Mouse (Mus musculus): ENCODE data around the gene Adgra1. TPM values are rescaled to one million over a fixed set of nuclear protein-coding genes. Genes with fewer than 3 reads are reported as not detected.

The Adgra1 gene
- polyA plus RNA-seq, 1 experiment from 2014 or later = 1.1 TPM

GRCm38 (mm10) chr7:139898606-139899005 is 64.6 kb downstream of the Adgra1 start:
- DNase-seq (ENCODE audit: extremely low spot score, low spot score) = no peak
- no peak overlapping the region for H3K27ac ChIP-seq
- peaks cover 83% of the 10 kb centered on the region for H3K27me3 ChIP-seq (ENCODE audit: poor library complexity, severe bottlenecking)
- 87% methylated on average over 2 of the region's 2 CpGs for WGBS
- H3K4me3 ChIP-seq = no peak overlapping the region
- H3K36me3 ChIP-seq (replicated peaks) = no peaks in the 10 kb centered on the region
- H3K9me3 ChIP-seq = no peaks in the 10 kb centered on the region
- peaks cover 12% of the 10 kb centered on the region for H3K4me1 ChIP-seq

- DNase-seq (ENCODE audit: extremely low spot score, low spot score) = no peak
- peaks cover 81% of the 10 kb centered on the region for H3K27me3 ChIP-seq (ENCODE audit: poor library complexity, severe bottlenecking)
- 89% methylated on average over 7 of the region's 7 CpGs for WGBS
These were observed 65.5 kb downstream of the Adgra1 start for GRCm38 (mm10) chr7:139899505-139899904.

GRCm38 (mm10) chr7:139900456-139900855 is 66.5 kb downstream of the Adgra1 start:
- Histone ChIP-seq H3K9me3 (no peaks in the 10 kb centered on the region), H3K27me3 (ENCODE audit: poor library complexity, severe bottlenecking) (peaks cover 76% of the 10 kb centered on the region), H3K36me3 (replicated peaks) (no peaks in the 10 kb centered on the region), H3K4me3 (no peak overlapping the region), H3K4me1 (peaks cover 3% of the 10 kb centered on the region), H3K27ac (no peak overlapping the region)
- 94% methylated on average over 7 of the region's 7 CpGs for WGBS
- DNase-seq (ENCODE audit: extremely low spot score, low spot score) = no peak

More at GRCm38 (mm10) chr7:139899505-139899904, 65.5 kb downstream of the Adgra1 start:
- Histone ChIP-seq H3K4me3 (no peak overlapping the region), H3K36me3 (replicated peaks) (no peaks in the 10 kb centered on the region), H3K4me1 (peaks cover 8% of the 10 kb centered on the region), H3K27ac (no peak overlapping the region), H3K9me3 (no peaks in the 10 kb centered on the region)

- Histone ChIP-seq H3K4me3 (no peak overlapping the region), H3K27ac (no peak overlapping the region), H3K9me3 (no peaks in the 10 kb centered on the region), H3K36me3 (replicated peaks) (no peaks in the 10 kb centered on the region), H3K27me3 (ENCODE audit: poor library complexity, severe bottlenecking) (peaks cover 76% of the 10 kb centered on the region), H3K4me1 (peaks cover 8% of the 10 kb centered on the region)
- DNase-seq (ENCODE audit: extremely low spot score, low spot score) = no peak
- WGBS = 86% methylated on average over 6 of the region's 6 CpGs
These were observed 66.9 kb downstream of the Adgra1 start for GRCm38 (mm10) chr7:139900896-139901295.

GRCm38 (mm10) chr7:139901981-139902380 is 68.0 kb downstream of the Adgra1 start:
- peaks cover 9% of the 10 kb centered on the region for H3K4me1 ChIP-seq
- H3K36me3 ChIP-seq (replicated peaks) = no peaks in the 10 kb centered on the region
- no peaks in the 10 kb centered on the region for H3K9me3 ChIP-seq
- WGBS = 56% methylated on average over 1 of the region's 1 CpGs
- peaks cover 76% of the 10 kb centered on the region for H3K27me3 ChIP-seq (ENCODE audit: poor library complexity, severe bottlenecking)
- H3K4me3 ChIP-seq = no peak overlapping the region
- DNase-seq (ENCODE audit: extremely low spot score, low spot score) = no peak
- H3K27ac ChIP-seq = no peak overlapping the region

GRCm38 (mm10) chr7:139905261-139905660 is 71.3 kb downstream of the Adgra1 start:
- Histone ChIP-seq H3K27me3 (ENCODE audit: poor library complexity, severe bottlenecking) (peaks cover 72% of the 10 kb centered on the region), H3K4me1 (peaks cover 18% of the 10 kb centered on the region), H3K9me3 (no peaks in the 10 kb centered on the region), H3K27ac (no peak overlapping the region), H3K36me3 (replicated peaks) (no peaks in the 10 kb centered on the region), H3K4me3 (peak overlapping the region; percentile 22; the same call in 1 of the 2 replicates)
- WGBS = 33% methylated on average over 6 of the region's 6 CpGs
- no peak for DNase-seq (ENCODE audit: extremely low spot score, low spot score)

- H3K36me3 ChIP-seq (replicated peaks) = no peaks in the 10 kb centered on the region
- no peaks in the 10 kb centered on the region for H3K9me3 ChIP-seq
- WGBS = 5% methylated on average over 6 of the region's 6 CpGs
- H3K4me1 ChIP-seq = peaks cover 18% of the 10 kb centered on the region
- no peak overlapping the region for H3K27ac ChIP-seq
- peaks cover 73% of the 10 kb centered on the region for H3K27me3 ChIP-seq (ENCODE audit: poor library complexity, severe bottlenecking)
- H3K4me3 ChIP-seq = peak overlapping the region; percentile 22; the same call in 1 of the 2 replicates
- DNase-seq (ENCODE audit: extremely low spot score, low spot score) = peak; percentile 34
These were observed 71.7 kb downstream of the Adgra1 start for GRCm38 (mm10) chr7:139905661-139906060.

- Histone ChIP-seq H3K4me3 (no peak overlapping the region), H3K36me3 (replicated peaks) (no peaks in the 10 kb centered on the region), H3K27me3 (ENCODE audit: poor library complexity, severe bottlenecking) (peaks cover 83% of the 10 kb centered on the region), H3K27ac (no peak overlapping the region), H3K9me3 (no peaks in the 10 kb centered on the region), H3K4me1 (peaks cover 18% of the 10 kb centered on the region)
- 62% methylated on average over 5 of the region's 5 CpGs for WGBS
- DNase-seq (ENCODE audit: extremely low spot score, low spot score) = no peak
These were observed 74.2 kb downstream of the Adgra1 start for GRCm38 (mm10) chr7:139908176-139908575.

- no peak overlapping the region for H3K27ac ChIP-seq
- no peak for DNase-seq (ENCODE audit: extremely low spot score, low spot score)
- peaks cover 85% of the 10 kb centered on the region for H3K27me3 ChIP-seq (ENCODE audit: poor library complexity, severe bottlenecking)
- H3K9me3 ChIP-seq = no peaks in the 10 kb centered on the region
- no peaks in the 10 kb centered on the region for H3K36me3 ChIP-seq (replicated peaks)
- H3K4me3 ChIP-seq = no peak overlapping the region
- 57% methylated on average over 6 of the region's 6 CpGs for WGBS
- peaks cover 26% of the 10 kb centered on the region for H3K4me1 ChIP-seq
These were observed 75.5 kb downstream of the Adgra1 start for GRCm38 (mm10) chr7:139909469-139909868.

- 64% methylated on average over 11 of the region's 11 CpGs for WGBS
- H3K36me3 ChIP-seq (replicated peaks) = no peaks in the 10 kb centered on the region
- H3K27me3 ChIP-seq (ENCODE audit: poor library complexity, severe bottlenecking) = peaks cover 90% of the 10 kb centered on the region
- H3K9me3 ChIP-seq = no peaks in the 10 kb centered on the region
- no peak overlapping the region for H3K27ac ChIP-seq
- no peak for DNase-seq (ENCODE audit: extremely low spot score, low spot score)
- peaks cover 30% of the 10 kb centered on the region for H3K4me1 ChIP-seq
- no peak overlapping the region for H3K4me3 ChIP-seq
These were observed 76.3 kb downstream of the Adgra1 start for GRCm38 (mm10) chr7:139910204-139910835.

- no peaks in the 10 kb centered on the region for H3K9me3 ChIP-seq
- peaks cover 96% of the 10 kb centered on the region for H3K27me3 ChIP-seq (ENCODE audit: poor library complexity, severe bottlenecking)
- peaks cover 29% of the 10 kb centered on the region for H3K4me1 ChIP-seq
- H3K4me3 ChIP-seq = peak overlapping the region; percentile 50
- H3K27ac ChIP-seq = no peak overlapping the region
- DNase-seq (ENCODE audit: extremely low spot score, low spot score) = peak; percentile 46
- WGBS = 8% methylated on average over 29 of the region's 29 CpGs
- H3K36me3 ChIP-seq (replicated peaks) = no peaks in the 10 kb centered on the region
These were observed 80.4 kb downstream of the Adgra1 start for GRCm38 (mm10) chr7:139914141-139915047.

- Histone ChIP-seq H3K4me1 (peaks cover 21% of the 10 kb centered on the region), H3K9me3 (no peaks in the 10 kb centered on the region), H3K27me3 (ENCODE audit: poor library complexity, severe bottlenecking) (peaks cover 92% of the 10 kb centered on the region), H3K27ac (no peak overlapping the region), H3K4me3 (peak overlapping the region; percentile 25), H3K36me3 (replicated peaks) (no peaks in the 10 kb centered on the region)
- WGBS = 7% methylated on average over 14 of the region's 14 CpGs
- no peak for DNase-seq (ENCODE audit: extremely low spot score, low spot score)
These were observed 81.8 kb downstream of the Adgra1 start for GRCm38 (mm10) chr7:139915646-139916257.
